Mouse (Mus musculus) liver, postnatal 0 days (tissue): Measurements from ENCODE around the gene Gm2115.

Experiments
- CTCF ChIP-seq: sonication (generic); IDR thresholded peaks from 2 replicates; pipeline ENCODE4 v1.5.1; 2016; ENCODE audit warnings: antibody characterized with exemption, low read depth
- EP300 ChIP-seq: IDR thresholded peaks from 2 replicates; pipeline ENCODE4 v1.6.1; 2016; ENCODE audit warnings: antibody characterized with exemption, low read depth, mild to moderate bottlenecking

DNA sequence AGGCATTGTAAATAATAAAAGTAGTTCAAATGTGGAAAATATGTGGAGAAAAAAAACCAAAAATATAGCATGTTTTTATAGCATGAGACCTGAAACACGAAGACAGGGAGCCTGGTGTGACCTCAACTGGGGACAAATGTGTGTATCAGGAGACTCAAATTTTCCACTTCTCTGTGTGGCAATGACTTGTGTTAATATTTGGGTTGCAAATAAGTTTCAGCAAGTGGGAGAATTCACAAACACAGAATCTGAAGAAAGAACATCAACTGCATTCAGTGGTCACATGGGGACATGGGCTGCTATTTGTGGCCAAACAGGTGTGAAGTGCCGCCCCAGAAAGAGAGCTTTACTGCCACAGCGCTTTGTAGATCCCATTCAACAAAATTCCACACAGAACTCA, 67.9 kb downstream of the Gm2115 start:
- TF ChIP-seq EP300 (no peak), CTCF (no peak)
